Mouse (Mus musculus) forebrain, embryonic 12.5 days (tissue): ENCODE measurements around the gene Ip6k2. TPM values are rescaled to one million over a fixed set of nuclear protein-coding genes. Genes with fewer than 3 reads are reported as not detected.

ENCODE experiments used
- ATAC-seq: fragments of 200-750 bp; cut with Nextera tagmentation; 2 replicates; pipeline ENCODE4 v1.8.0; 2017; ENCODE audit warnings: moderate TSS enrichment; ENCODE audit not compliant: low FRiP score
- H3K27ac ChIP-seq: fragments of 300-500 bp; sonication (generic); 2 replicates; pipeline ENCODE4 v1.5.1; 2016; ENCODE audit warnings: mild to moderate bottlenecking
- H3K27me3 ChIP-seq: fragments of 300-500 bp; sonication (generic); 2 replicates; pipeline ENCODE4 v1.6.1; 2016; ENCODE audit warnings: mild to moderate bottlenecking
- H3K36me3 ChIP-seq: fragments of 300-500 bp; sonication (generic); replicated peaks from 2 replicates; pipeline ENCODE4 v1.6.1; 2016; ENCODE audit warnings: mild to moderate bottlenecking
- H3K4me1 ChIP-seq: fragments of 300-500 bp; sonication (generic); 2 replicates; pipeline ENCODE4 v1.6.1; 2016
- H3K4me2 ChIP-seq: fragments of 300-500 bp; sonication (generic); 2 replicates; pipeline ENCODE4 v1.6.1; 2016; ENCODE audit warnings: mild to moderate bottlenecking, moderate library complexity
- H3K4me3 ChIP-seq: fragments of 300-500 bp; sonication (generic); replicated peaks from 2 replicates; pipeline ENCODE4 v1.5.1; 2016; ENCODE audit warnings: mild to moderate bottlenecking
- H3K9ac ChIP-seq: fragments of 300-500 bp; sonication (generic); 2 replicates; pipeline ENCODE4 v1.6.1; 2016; ENCODE audit warnings: mild to moderate bottlenecking
- H3K9me3 ChIP-seq: fragments of 300-500 bp; sonication (generic); 2 replicates; pipeline ENCODE4 v1.6.1; 2016
- WGBS: fragments of 180-500 bp; shearing (Covaris S2); methylation state at CpG from one replicate; pipeline ENCODE4 v1.1.7; 2016; 5-methylcytosine and 5-hydroxymethylcytosine counted together
- polyA plus RNA-seq: library from polyadenylated mRNA; unstranded; fragments of >200 nt; fragmentation: Nextera tagmentation; extraction: Ambion mirVana; gene quantifications from 2 replicates; pipeline ENCODE4 v1.2.1, GENCODE M21; 2016

Ip6k2 gene
- polyA plus RNA-seq, 1 experiment from 2014 or later, result 140 TPM

GRCm38 (mm10) chr9:108825820-108826699 is 42.5 kb downstream of the Ip6k2 start, which contains the start of gene Celsr3:
Gene Celsr3 (plus strand): TSS chr9:108826320.
- H3K4me2 ChIP-seq, result peak within 1 kb of the TSS; percentile 82
- WGBS, result under 1% methylated on average over 67 of the region's 70 CpGs
- peak within 1 kb of the TSS; percentile 69 for H3K4me3 ChIP-seq
- peaks cover 44% of the 10 kb centered on the region for H3K4me1 ChIP-seq
- peaks cover 16% of the 10 kb centered on the region for H3K36me3 ChIP-seq
- peak within 1 kb of the TSS; percentile 77 for H3K9ac ChIP-seq
- ATAC-seq, result peak; percentile 68
- no peaks in the 10 kb centered on the region for H3K9me3 ChIP-seq
- H3K27me3 ChIP-seq, result peaks cover 79% of the 10 kb centered on the region
- H3K27ac ChIP-seq, result peak within 1 kb of the TSS; percentile 69

GRCm38 (mm10) chr9:108826700-108827340 is 43.2 kb downstream of the Ip6k2 start:
- H3K27ac ChIP-seq, result peak overlapping the region; percentile 69
- H3K4me2 ChIP-seq, result peak overlapping the region; percentile 82
- peaks cover 17% of the 10 kb centered on the region for H3K36me3 ChIP-seq
- 2% methylated on average over 39 of the region's 39 CpGs for WGBS
- peak; percentile 10; the same call in 1 of the 2 replicates for ATAC-seq
- peak overlapping the region; percentile 69 for H3K4me3 ChIP-seq
- no peaks in the 10 kb centered on the region for H3K9me3 ChIP-seq
- H3K9ac ChIP-seq, result peak overlapping the region; percentile 77
- peaks cover 87% of the 10 kb centered on the region for H3K27me3 ChIP-seq
- peaks cover 51% of the 10 kb centered on the region for H3K4me1 ChIP-seq

GRCm38 (mm10) chr9:108827454-108827853 is 43.9 kb downstream of the Ip6k2 start:
- peak overlapping the region; percentile 82 for H3K4me2 ChIP-seq
- ATAC-seq, result no peak
- WGBS, result 12% methylated on average over 34 of the region's 34 CpGs
- H3K27me3 ChIP-seq, result peaks cover 93% of the 10 kb centered on the region
- H3K27ac ChIP-seq, result no peak overlapping the region
- peaks cover 21% of the 10 kb centered on the region for H3K36me3 ChIP-seq
- H3K9ac ChIP-seq, result peak overlapping the region; percentile 77
- no peaks in the 10 kb centered on the region for H3K9me3 ChIP-seq
- H3K4me3 ChIP-seq, result peak overlapping the region; percentile 69
- peaks cover 58% of the 10 kb centered on the region for H3K4me1 ChIP-seq

- 60% methylated on average over 18 of the region's 18 CpGs for WGBS
- H3K36me3 ChIP-seq, result peaks cover 25% of the 10 kb centered on the region
- peak overlapping the region; percentile 82 for H3K4me2 ChIP-seq
- H3K4me1 ChIP-seq, result peaks cover 62% of the 10 kb centered on the region
- no peaks in the 10 kb centered on the region for H3K9me3 ChIP-seq
- peak overlapping the region; percentile 69 for H3K4me3 ChIP-seq
- H3K27ac ChIP-seq, result no peak overlapping the region
- H3K27me3 ChIP-seq, result peaks cover 95% of the 10 kb centered on the region
- H3K9ac ChIP-seq, result no peak overlapping the region
- no peak for ATAC-seq
Measured at GRCm38 (mm10) chr9:108827906-108828305, 44.3 kb downstream of the Ip6k2 start.

- peaks cover 68% of the 10 kb centered on the region for H3K27me3 ChIP-seq
- ATAC-seq, result no peak
- H3K36me3 ChIP-seq, result peaks cover 62% of the 10 kb centered on the region
- peak overlapping the region; percentile 39 for H3K9ac ChIP-seq
- H3K4me3 ChIP-seq, result peak overlapping the region; percentile 45
- H3K4me2 ChIP-seq, result peak overlapping the region; percentile 80
- H3K9me3 ChIP-seq, result no peaks in the 10 kb centered on the region
- H3K4me1 ChIP-seq, result peaks cover 43% of the 10 kb centered on the region
- H3K27ac ChIP-seq, result no peak overlapping the region
- 9% methylated on average over 23 of the region's 23 CpGs for WGBS
Measured at GRCm38 (mm10) chr9:108831637-108832036, 48.0 kb downstream of the Ip6k2 start.

- peak overlapping the region; percentile 80 for H3K4me2 ChIP-seq
- H3K9me3 ChIP-seq, result no peaks in the 10 kb centered on the region
- H3K27ac ChIP-seq, result no peak overlapping the region
- peaks cover 60% of the 10 kb centered on the region for H3K27me3 ChIP-seq
- H3K36me3 ChIP-seq, result peaks cover 71% of the 10 kb centered on the region
- H3K4me3 ChIP-seq, result peak overlapping the region; percentile 45
- peaks cover 34% of the 10 kb centered on the region for H3K4me1 ChIP-seq
- peak; percentile 95 for ATAC-seq
- 4% methylated on average over 46 of the region's 46 CpGs for WGBS
- peak overlapping the region; percentile 39 for H3K9ac ChIP-seq
Measured at GRCm38 (mm10) chr9:108832390-108833108, 49.0 kb downstream of the Ip6k2 start.

GRCm38 (mm10) chr9:108842989-108843388 is 59.4 kb downstream of the Ip6k2 start:
- WGBS, result 25% methylated on average over 14 of the region's 14 CpGs
- 0 out of 2 replicates have a peak, but pooled peaks cover 14% of the 10 kb centered on the region for H3K27me3 ChIP-seq
- peaks cover 88% of the 10 kb centered on the region for H3K36me3 ChIP-seq
- H3K4me1 ChIP-seq, result peaks cover 4% of the 10 kb centered on the region; the same call in 1 of the 2 replicates
- no peak overlapping the region for H3K27ac ChIP-seq
- H3K9me3 ChIP-seq, result no peaks in the 10 kb centered on the region
- H3K4me3 ChIP-seq, result no peak overlapping the region
- no peak for ATAC-seq
- no peak overlapping the region for H3K4me2 ChIP-seq
- no peak overlapping the region for H3K9ac ChIP-seq

- no peaks in the 10 kb centered on the region for H3K9me3 ChIP-seq
- H3K27me3 ChIP-seq, result 0 out of 2 replicates have a peak, but pooled peaks cover 14% of the 10 kb centered on the region
- ATAC-seq, result no peak
- H3K27ac ChIP-seq, result no peak overlapping the region
- H3K4me2 ChIP-seq, result no peak overlapping the region
- WGBS, result 86% methylated on average over 5 of the region's 5 CpGs
- H3K4me3 ChIP-seq, result no peak overlapping the region
- peaks cover 93% of the 10 kb centered on the region for H3K36me3 ChIP-seq
- no peak overlapping the region for H3K9ac ChIP-seq
- peaks cover 4% of the 10 kb centered on the region; the same call in 1 of the 2 replicates for H3K4me1 ChIP-seq
Measured at GRCm38 (mm10) chr9:108845390-108845789, 61.8 kb downstream of the Ip6k2 start.

- H3K36me3 ChIP-seq, result peaks cover 74% of the 10 kb centered on the region
- H3K9ac ChIP-seq, result no peak overlapping the region
- no peak for ATAC-seq
- no peaks in the 10 kb centered on the region for H3K9me3 ChIP-seq
- no peak overlapping the region for H3K4me3 ChIP-seq
- H3K4me2 ChIP-seq, result no peak overlapping the region
- WGBS, result 83% methylated on average over 4 of the region's 4 CpGs
- H3K4me1 ChIP-seq, result peaks cover 6% of the 10 kb centered on the region; the same call in 1 of the 2 replicates
- no peak overlapping the region for H3K27ac ChIP-seq
- 0 out of 2 replicates have a peak, but pooled peaks cover 7% of the 10 kb centered on the region for H3K27me3 ChIP-seq
Measured at GRCm38 (mm10) chr9:108847374-108847773, 63.8 kb downstream of the Ip6k2 start.

- 83% methylated on average over 17 of the region's 17 CpGs for WGBS
- Histone ChIP-seq H3K36me3 (peaks cover 64% of the 10 kb centered on the region), H3K27me3 (no peaks in the 10 kb centered on the region), H3K4me3 (no peak overlapping the region), H3K4me2 (no peak overlapping the region), H3K4me1 (peaks cover 7% of the 10 kb centered on the region), H3K27ac (no peak overlapping the region), H3K9me3 (no peaks in the 10 kb centered on the region), H3K9ac (no peak overlapping the region)
- ATAC-seq, result no peak
Measured at GRCm38 (mm10) chr9:108848419-108848818, 64.8 kb downstream of the Ip6k2 start.

GRCm38 (mm10) chr9:108852976-108853375 is 69.4 kb downstream of the Ip6k2 start, which contains the start of gene Slc26a6:
Gene Slc26a6 (plus strand): TSS chr9:108853283.
- Histone ChIP-seq H3K27ac (peak within 1 kb of the TSS; percentile 79), H3K27me3 (no peaks in the 10 kb centered on the region), H3K4me2 (peak within 1 kb of the TSS; percentile 70), H3K4me1 (peaks cover 18% of the 10 kb centered on the region), H3K9ac (peak within 1 kb of the TSS; percentile 71), H3K36me3 (peaks cover 30% of the 10 kb centered on the region), H3K4me3 (peak within 1 kb of the TSS; percentile 68), H3K9me3 (no peaks in the 10 kb centered on the region)
- no peak for ATAC-seq
- WGBS, result 96% methylated on average over 3 of the region's 3 CpGs
